Mouse (Mus musculus): Measurements from ENCODE around the gene Retn. TPM values are rescaled to one million over a fixed set of nuclear protein-coding genes. Genes with fewer than 3 reads are reported as not detected.

Gene Retn
- polyA plus RNA-seq (2014; fragmentation: Illumina TruSeq; extraction: RNeasy Lipid Tissue Mini Kit (QIAGEN cat#74804); ENCODE audit: insufficient read depth, low read depth, low replicate concordance), result 55.2 TPM

GRCm38 (mm10) chr8:3655526-3655925, at the start of gene Retn:
Retn (plus strand) TSS chr8:3655770.

GRCm38 (mm10) chr8:3621199-3621970, 34.2 kb upstream of the Retn start, which contains the start of the genes Xab2 and Pet100:
Xab2 (minus strand) TSS chr8:3621316.
Pet100 (plus strand) TSS chr8:3621548.

GRCm38 (mm10) chr8:3625445-3625844, 30.1 kb upstream of the Retn start, which contains the start of gene Pcp2:
Pcp2 (minus strand) TSS chr8:3625545.

GRCm38 (mm10) chr8:3630647-3631477, 24.7 kb upstream of the Retn start, which contains the start of gene Stxbp2:
Stxbp2 (plus strand) TSS chr8:3630955.

GRCm38 (mm10) chr8:3665507-3665906, 9.9 kb downstream of the Retn start, which contains the start of gene Mcemp1:
Mcemp1 (plus strand) TSS chr8:3665754.

GRCm38 (mm10) chr8:3671980-3672491, 16.5 kb downstream of the Retn start, which contains the start of gene Fcor:
Fcor (minus strand) TSS chr8:3672362.

GRCm38 (mm10) chr8:3676131-3676992, 20.8 kb downstream of the Retn start, which contains the start of gene Trappc5:
Trappc5 (plus strand) TSS chr8:3676299.

GRCm38 (mm10) chr8:3694121-3694520, 38.6 kb downstream of the Retn start, which contains the start of gene Fcer2a:
Fcer2a (minus strand) TSS chr8:3694175.

Other genes with a start within 250 kb of the Retn start
- 7.5 TPM for gene Pex11g, start 188.1 kb upstream of the Retn start, polyA plus RNA-seq (2014; fragmentation: Illumina TruSeq; extraction: RNeasy Lipid Tissue Mini Kit (QIAGEN cat#74804); ENCODE audit: insufficient read depth, low read depth, low replicate concordance)
- not detected for gene Tex45, start 184.9 kb upstream of the Retn start, polyA plus RNA-seq (2014; fragmentation: Illumina TruSeq; extraction: RNeasy Lipid Tissue Mini Kit (QIAGEN cat#74804); ENCODE audit: insufficient read depth, low read depth, low replicate concordance)
- 16.9 TPM for gene Zfp358, start 162.6 kb upstream of the Retn start, polyA plus RNA-seq (2014; fragmentation: Illumina TruSeq; extraction: RNeasy Lipid Tissue Mini Kit (QIAGEN cat#74804); ENCODE audit: insufficient read depth, low read depth, low replicate concordance)
- 27.1 TPM for gene Mcoln1, start 155.3 kb upstream of the Retn start, polyA plus RNA-seq (2014; fragmentation: Illumina TruSeq; extraction: RNeasy Lipid Tissue Mini Kit (QIAGEN cat#74804); ENCODE audit: insufficient read depth, low read depth, low replicate concordance)
- 19.3 TPM for gene Pnpla6, start 140.4 kb upstream of the Retn start, polyA plus RNA-seq (2014; fragmentation: Illumina TruSeq; extraction: RNeasy Lipid Tissue Mini Kit (QIAGEN cat#74804); ENCODE audit: insufficient read depth, low read depth, low replicate concordance)
- gene C330021F23Rik, start 87.8 kb upstream of the Retn start, polyA plus RNA-seq (2014; fragmentation: Illumina TruSeq; extraction: RNeasy Lipid Tissue Mini Kit (QIAGEN cat#74804); ENCODE audit: insufficient read depth, low read depth, low replicate concordance), result not detected
- gene Camsap3, start 68.5 kb upstream of the Retn start, polyA plus RNA-seq (2014; fragmentation: Illumina TruSeq; extraction: RNeasy Lipid Tissue Mini Kit (QIAGEN cat#74804); ENCODE audit: insufficient read depth, low read depth, low replicate concordance), result 16.3 TPM
- gene Xab2, start 34.5 kb upstream of the Retn start, polyA plus RNA-seq (2014; fragmentation: Illumina TruSeq; extraction: RNeasy Lipid Tissue Mini Kit (QIAGEN cat#74804); ENCODE audit: insufficient read depth, low read depth, low replicate concordance), result 21.9 TPM
- gene Pet100, start 34.2 kb upstream of the Retn start, polyA plus RNA-seq (2014; fragmentation: Illumina TruSeq; extraction: RNeasy Lipid Tissue Mini Kit (QIAGEN cat#74804); ENCODE audit: insufficient read depth, low read depth, low replicate concordance), result 83.2 TPM
- not detected for gene Pcp2, start 30.2 kb upstream of the Retn start, polyA plus RNA-seq (2014; fragmentation: Illumina TruSeq; extraction: RNeasy Lipid Tissue Mini Kit (QIAGEN cat#74804); ENCODE audit: insufficient read depth, low read depth, low replicate concordance)
- 57.5 TPM for gene Stxbp2, start 24.8 kb upstream of the Retn start, polyA plus RNA-seq (2014; fragmentation: Illumina TruSeq; extraction: RNeasy Lipid Tissue Mini Kit (QIAGEN cat#74804); ENCODE audit: insufficient read depth, low read depth, low replicate concordance)
- 26.2 TPM for gene Mcemp1, start 10.0 kb downstream of the Retn start, polyA plus RNA-seq (2014; fragmentation: Illumina TruSeq; extraction: RNeasy Lipid Tissue Mini Kit (QIAGEN cat#74804); ENCODE audit: insufficient read depth, low read depth, low replicate concordance)
- 17.8 TPM for gene Fcor, start 16.6 kb downstream of the Retn start, polyA plus RNA-seq (2014; fragmentation: Illumina TruSeq; extraction: RNeasy Lipid Tissue Mini Kit (QIAGEN cat#74804); ENCODE audit: insufficient read depth, low read depth, low replicate concordance)
- 18.4 TPM for gene Trappc5, start 20.5 kb downstream of the Retn start, polyA plus RNA-seq (2014; fragmentation: Illumina TruSeq; extraction: RNeasy Lipid Tissue Mini Kit (QIAGEN cat#74804); ENCODE audit: insufficient read depth, low read depth, low replicate concordance)
- 9.2 TPM for gene Fcer2a, start 38.4 kb downstream of the Retn start, polyA plus RNA-seq (2014; fragmentation: Illumina TruSeq; extraction: RNeasy Lipid Tissue Mini Kit (QIAGEN cat#74804); ENCODE audit: insufficient read depth, low read depth, low replicate concordance)
- gene Clec4g, start 64.9 kb downstream of the Retn start, polyA plus RNA-seq (2014; fragmentation: Illumina TruSeq; extraction: RNeasy Lipid Tissue Mini Kit (QIAGEN cat#74804); ENCODE audit: insufficient read depth, low read depth, low replicate concordance), result 1.3 TPM
- gene Cd209a, start 93.2 kb downstream of the Retn start, polyA plus RNA-seq (2014; fragmentation: Illumina TruSeq; extraction: RNeasy Lipid Tissue Mini Kit (QIAGEN cat#74804); ENCODE audit: insufficient read depth, low read depth, low replicate concordance), result 15.2 TPM
- 0.12 TPM for gene Cd209e, start 198.5 kb downstream of the Retn start, polyA plus RNA-seq (2014; fragmentation: Illumina TruSeq; extraction: RNeasy Lipid Tissue Mini Kit (QIAGEN cat#74804); ENCODE audit: insufficient read depth, low read depth, low replicate concordance)
- 3.7 TPM for gene Cd209d, start 222.8 kb downstream of the Retn start, polyA plus RNA-seq (2014; fragmentation: Illumina TruSeq; extraction: RNeasy Lipid Tissue Mini Kit (QIAGEN cat#74804); ENCODE audit: insufficient read depth, low read depth, low replicate concordance)